Mouse (Mus musculus): ENCODE data around the gene Smim12.

DNA sequence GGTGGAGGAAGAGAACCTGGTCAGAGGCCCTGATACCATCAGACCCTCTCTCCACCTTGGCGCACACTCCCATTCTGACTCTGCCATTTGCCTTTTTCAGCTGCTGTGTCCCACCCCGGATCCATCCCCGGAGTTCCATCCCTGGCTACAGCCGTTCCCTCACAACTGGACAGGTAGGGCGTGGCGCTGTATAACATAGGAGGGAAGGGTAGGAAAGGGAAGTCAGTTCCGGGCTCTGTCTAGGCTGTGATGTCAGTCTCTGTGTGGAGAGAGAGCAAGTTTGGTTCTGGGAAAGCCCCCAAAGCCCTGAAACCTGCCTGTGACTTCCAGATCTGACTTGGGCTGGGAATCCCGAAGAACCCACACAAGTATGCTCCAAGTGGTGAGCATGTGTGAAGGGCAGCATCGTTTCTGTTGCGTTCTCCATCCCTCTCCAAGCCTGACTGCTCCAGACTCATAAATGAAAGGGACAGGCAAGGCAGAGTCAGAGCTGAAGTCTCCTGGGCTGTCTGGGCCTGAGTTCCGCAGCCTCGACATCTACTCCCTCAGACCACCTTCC is 43.3 kb upstream of the Smim12 start:
- TF ChIP-seq CTCF (IDR thresholded peaks at IDR 0.05; ENCODE audit: extremely low read depth, insufficient read depth, low read length) (no peak), POLR2A (IDR thresholded peaks at IDR 0.05; ENCODE audit: extremely low read depth, insufficient read depth, low read length) (no peak)

Data from cortical plate, adult 2 months (tissue).